Comparison of ENCODE assay signal across 34 mouse cellular contexts in genomic region chr6:11792186-11792585, GRCm38 (mm10).
"Had no signal": no experiment of that assay in that cellular context is flagged by ENCODE, and none has a peak within 500 bp of the region (broad histone marks: within the 10 kb centered on the region; RNA-seq: fewer than 3 reads in every experiment).

No protein-coding gene starts in this region.

- H3K9me3 ChIP-seq: heart, embryonic 10.5 days; heart, embryonic 12.5 days; heart, embryonic 13.5 days; heart, embryonic 15.5 days; hindbrain, embryonic 10.5 days; hindbrain, embryonic 12.5 days; hindbrain, embryonic 13.5 days; hindbrain, embryonic 15.5 days; intestine, embryonic 15.5 days; kidney, embryonic 15.5 days had no signal

- H3K9ac ChIP-seq: heart, embryonic 12.5 days; heart, embryonic 13.5 days; heart, embryonic 15.5 days; hindbrain, embryonic 12.5 days; hindbrain, embryonic 13.5 days; hindbrain, embryonic 14.5 days; hindbrain, embryonic 15.5 days; intestine, embryonic 15.5 days; kidney, embryonic 15.5 days had no signal

- H3K36me3 ChIP-seq: heart, embryonic 10.5 days; heart, embryonic 12.5 days; heart, embryonic 13.5 days; heart, embryonic 15.5 days; hindbrain, embryonic 10.5 days; hindbrain, embryonic 12.5 days; hindbrain, embryonic 13.5 days; hindbrain, embryonic 15.5 days; intestine, embryonic 15.5 days; kidney, embryonic 15.5 days had no signal

- H3K4me1 ChIP-seq: heart, embryonic 10.5 days; heart, embryonic 12.5 days; heart, embryonic 13.5 days; heart, embryonic 15.5 days; hindbrain, embryonic 10.5 days; hindbrain, embryonic 12.5 days; hindbrain, embryonic 13.5 days; hindbrain, embryonic 15.5 days; intestine, embryonic 15.5 days; kidney, embryonic 15.5 days had no signal

- DNase-seq: heart, postnatal 10 days; heart, postnatal 14 days; heart, postnatal 36 days; heart, postnatal 4 days; kidney, adult 11 months; kidney, adult 18-20 months; kidney, adult 2 months; kidney, adult 8-10 months; kidney, adult 9 months; kidney, postnatal 10 days; kidney, postnatal 14 days; kidney, postnatal 25 days; kidney, postnatal 36 days; kidney, postnatal 4 days; layer of hippocampus, adult 9-11 months; layer of hippocampus, postnatal 36 days had no signal

- H3K4me3 ChIP-seq: heart, embryonic 10.5 days; heart, embryonic 12.5 days; heart, embryonic 13.5 days; heart, embryonic 15.5 days; hindbrain, embryonic 10.5 days; hindbrain, embryonic 12.5 days; hindbrain, embryonic 13.5 days; hindbrain, embryonic 15.5 days; intestine, embryonic 15.5 days; kidney, embryonic 15.5 days; layer of hippocampus, adult 2 months had no signal

- ATAC-seq: hindbrain, postnatal 0 days; inflammation-experienced regulatory T-cells, adult 6 months; intestine, embryonic 15.5 days; intestine, embryonic 16.5 days; intestine, postnatal 0 days had no signal

- H3K4me2 ChIP-seq: heart, embryonic 11.5 days; heart, embryonic 12.5 days; heart, embryonic 13.5 days; heart, embryonic 15.5 days; hindbrain, embryonic 12.5 days; hindbrain, embryonic 13.5 days; hindbrain, embryonic 14.5 days; hindbrain, embryonic 15.5 days; intestine, embryonic 15.5 days; kidney, embryonic 15.5 days had no signal

- H3K27ac ChIP-seq: heart, embryonic 10.5 days; heart, embryonic 13.5 days; heart, embryonic 15.5 days; hindbrain, embryonic 10.5 days; hindbrain, embryonic 12.5 days; hindbrain, embryonic 13.5 days; hindbrain, embryonic 14.5 days; hindbrain, embryonic 15.5 days; hindbrain, postnatal 0 days; intestine, embryonic 15.5 days; kidney, embryonic 15.5 days; kidney, postnatal 0 days; layer of hippocampus, adult 2 months had no signal

- H3K27me3 ChIP-seq: heart, embryonic 12.5 days; heart, embryonic 13.5 days; heart, embryonic 15.5 days; hindbrain, embryonic 12.5 days; hindbrain, embryonic 13.5 days; hindbrain, embryonic 15.5 days; intestine, embryonic 15.5 days; kidney, embryonic 15.5 days had no signal
